Mouse (Mus musculus): ENCODE results near the gene Strip1.

Gene Strip1

DNA sequence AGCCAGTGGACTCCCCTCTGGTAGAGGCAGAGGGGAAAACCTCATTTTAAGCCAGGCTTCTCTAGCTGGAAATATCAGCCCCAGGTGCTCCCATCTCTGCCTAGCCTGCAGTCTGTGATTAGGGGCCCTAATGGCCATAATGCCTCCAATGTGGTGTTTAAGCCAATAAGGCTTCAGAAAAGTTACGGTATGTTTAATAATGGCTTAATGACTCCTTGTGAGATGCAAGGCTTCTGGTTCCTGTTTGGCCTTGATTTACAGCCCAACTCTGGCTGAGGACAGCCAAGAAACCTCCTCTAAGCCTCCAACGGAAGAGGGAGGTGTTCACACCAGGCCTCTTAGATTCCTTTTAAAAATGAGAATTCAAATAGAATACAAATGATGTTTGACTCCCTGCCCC is 37.9 kb downstream of the Strip1 start:
- no peak for DNase-seq (ENCODE audit: low spot score in 2 of 2)

DNA sequence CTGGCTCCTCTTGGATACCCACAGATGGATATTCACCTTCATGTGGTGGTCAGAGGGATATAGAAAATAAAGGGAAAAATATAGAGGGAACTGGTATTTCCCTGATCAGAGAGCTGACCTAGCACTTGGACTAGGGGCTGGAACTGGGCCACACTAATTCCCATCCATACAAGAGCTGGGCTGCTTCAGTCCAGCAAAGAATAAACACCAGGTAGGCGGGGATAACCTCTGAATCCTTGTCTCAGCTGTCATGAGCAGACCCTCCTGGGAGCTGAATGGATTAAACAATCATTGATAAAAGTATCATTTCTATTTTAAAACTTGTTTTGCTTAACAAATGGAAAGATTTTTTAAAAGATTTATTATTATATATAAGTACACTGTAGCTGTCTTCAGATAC is 39.9 kb downstream of the Strip1 start:
- no peak for DNase-seq (ENCODE audit: low spot score in 2 of 2)

DNA sequence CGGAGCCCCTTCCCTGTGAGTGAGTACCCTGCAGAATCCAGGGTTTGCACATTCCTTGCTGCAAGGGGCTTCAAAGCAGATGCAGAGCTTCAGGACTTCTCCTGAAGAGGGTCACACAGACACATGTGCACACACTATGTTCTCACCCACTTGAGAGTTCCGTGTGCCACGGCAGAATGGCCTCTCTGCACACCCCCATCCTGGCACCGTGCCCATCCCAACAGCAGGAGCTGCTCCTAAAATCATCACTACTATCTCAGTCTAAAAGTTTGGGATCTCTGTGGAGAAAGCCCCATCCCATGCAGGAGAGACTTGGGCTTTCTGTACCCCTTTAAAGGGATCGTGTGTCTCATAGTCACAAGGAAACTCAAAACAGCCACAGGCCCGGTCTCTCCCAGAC is 45.0 kb downstream of the Strip1 start:
- DNase-seq (ENCODE audit: low spot score in 2 of 2): no peak

DNA sequence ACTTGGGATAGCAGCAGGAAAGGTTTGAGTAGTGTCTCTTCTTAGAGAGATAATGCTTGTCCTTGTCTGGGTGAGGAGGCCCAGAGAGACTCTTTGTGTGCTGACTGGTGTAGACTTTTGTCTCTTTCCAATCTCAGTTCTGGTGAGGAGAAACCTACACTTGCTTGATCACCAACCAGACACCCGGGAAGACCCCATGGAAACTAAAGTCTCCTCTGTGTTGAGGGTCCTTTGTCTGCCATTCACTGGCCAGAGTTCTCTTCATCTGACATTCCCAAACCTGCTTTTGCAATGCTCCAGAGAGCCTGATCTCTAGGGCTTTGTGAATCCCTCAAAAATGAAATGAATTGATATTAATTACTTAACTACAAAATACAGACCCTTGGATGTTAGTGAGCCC is 47.6 kb downstream of the Strip1 start:
- no peak for DNase-seq (ENCODE audit: low spot score in 2 of 2)

DNA sequence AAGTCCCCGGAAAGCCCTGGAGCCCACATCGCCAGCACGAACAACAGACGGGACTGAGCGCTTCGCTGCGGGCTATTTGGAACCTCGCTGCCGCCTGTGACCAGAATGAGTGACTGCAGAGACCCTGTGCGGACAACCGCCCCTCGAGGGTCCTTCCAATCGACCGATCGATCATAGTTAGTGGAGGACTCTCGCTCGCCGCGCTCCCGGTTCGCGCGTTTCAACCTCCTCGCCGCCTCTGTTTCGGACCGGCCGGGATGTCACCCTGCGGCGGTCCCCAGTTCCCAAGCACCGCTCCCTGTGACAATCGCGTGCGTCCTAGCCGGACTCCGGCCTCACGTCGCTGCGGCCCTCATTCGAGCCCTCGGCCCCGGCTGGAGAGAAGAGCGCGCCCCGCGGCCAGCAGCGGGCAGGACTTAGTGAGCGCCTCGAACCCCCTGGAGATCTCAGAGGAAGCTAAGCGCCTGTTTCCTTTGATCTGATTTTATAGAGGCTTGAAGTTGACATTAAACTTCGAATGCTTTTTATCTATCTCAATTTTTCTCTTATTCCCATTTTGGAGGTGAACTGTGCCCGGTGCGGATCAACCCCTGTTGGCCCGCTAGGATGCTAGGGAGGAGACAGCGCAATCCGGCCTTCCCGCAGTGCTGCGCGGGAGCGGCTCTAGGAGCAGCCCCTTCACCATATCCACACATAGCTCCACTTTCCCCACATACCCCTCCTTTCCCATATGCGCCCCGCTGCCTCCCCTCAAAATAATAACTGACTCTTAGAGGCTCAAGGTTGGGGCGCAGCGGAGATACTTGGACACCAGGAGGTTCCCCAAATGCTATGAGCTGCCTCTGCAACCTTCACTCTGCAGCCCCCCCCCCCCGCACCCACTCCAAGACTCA is 48.4 kb downstream of the Strip1 start:
- DNase-seq (ENCODE audit: low spot score in 2 of 2): no peak

DNA sequence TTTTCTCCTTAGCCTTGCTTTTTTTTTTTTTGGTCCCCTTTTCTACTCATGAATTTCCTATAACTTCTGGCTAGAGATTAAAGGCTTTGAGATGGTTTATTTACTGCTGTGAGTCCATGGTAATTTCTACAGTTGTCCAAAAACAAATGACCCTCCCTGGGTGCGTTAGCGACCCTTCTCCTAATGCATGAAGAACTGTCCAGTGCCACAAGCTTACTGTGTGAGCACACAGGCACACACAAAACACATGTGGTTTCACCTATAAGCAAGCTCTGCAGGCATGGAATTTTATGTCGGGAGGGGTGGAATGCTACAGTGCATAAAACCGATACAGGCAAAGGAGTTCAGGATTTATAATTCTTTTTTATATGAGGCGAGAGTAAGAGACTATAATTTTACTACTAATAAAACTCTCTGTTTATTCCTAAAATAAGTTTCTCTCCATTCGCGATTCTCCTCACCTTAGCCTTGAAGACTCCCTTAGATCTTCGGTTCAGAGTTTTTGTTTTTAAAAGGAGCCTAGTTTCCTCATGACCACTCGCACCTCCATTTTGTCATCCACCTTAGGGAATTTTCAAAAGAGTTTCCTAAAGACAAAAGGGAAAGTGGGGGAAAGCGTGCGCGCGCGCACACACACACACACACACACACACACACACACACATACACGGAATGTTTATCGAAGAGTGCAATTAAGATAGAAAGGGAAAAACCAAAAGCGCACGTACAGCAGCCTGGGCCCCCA is 49.2 kb downstream of the Strip1 start:
- no peak for DNase-seq (ENCODE audit: low spot score in 2 of 2)

DNA sequence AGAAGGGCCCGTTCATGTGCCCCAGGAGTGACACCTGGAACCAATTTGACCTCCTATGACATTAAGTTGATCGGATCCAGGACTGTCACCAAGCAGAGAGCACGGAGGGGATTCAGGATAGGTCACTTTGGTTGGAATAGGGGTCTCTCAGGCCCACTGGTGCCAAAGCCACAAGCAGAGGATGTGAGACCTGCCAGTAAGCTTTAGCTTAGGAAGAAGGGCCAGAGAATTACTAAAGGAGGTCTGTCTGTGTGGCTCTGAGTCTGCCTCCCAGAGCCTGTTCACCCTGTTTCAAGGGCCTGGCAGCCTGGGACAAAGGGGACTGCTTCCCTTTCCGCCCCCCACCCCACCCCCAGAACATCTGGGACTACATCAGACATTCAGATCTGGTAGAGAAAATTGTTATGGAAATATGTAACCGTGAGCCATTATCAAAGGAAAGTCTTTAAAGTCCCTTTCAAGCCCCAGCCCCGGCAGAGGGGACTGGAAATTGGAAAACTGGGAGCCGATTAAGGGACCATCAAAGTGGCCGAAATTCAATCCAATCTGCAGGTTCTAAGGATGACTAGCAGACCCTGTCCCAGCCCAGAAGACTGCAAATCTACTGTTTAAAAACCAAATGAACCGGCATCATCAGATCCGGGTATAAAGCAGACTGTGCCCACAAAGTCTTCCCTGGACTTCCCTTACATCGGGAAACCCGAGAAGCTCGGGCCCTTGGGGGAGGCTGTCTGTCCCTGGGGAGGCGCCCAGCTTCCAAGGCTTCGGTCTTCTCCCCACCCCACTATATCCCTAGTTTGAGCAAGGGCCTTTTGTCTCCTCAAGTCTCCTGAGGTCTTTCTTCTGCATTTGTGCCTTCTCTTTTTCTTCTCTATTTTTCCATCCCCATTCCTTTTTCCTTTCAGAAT is 50.1 kb downstream of the Strip1 start:
- no peak for DNase-seq (ENCODE audit: low spot score in 2 of 2)

DNA sequence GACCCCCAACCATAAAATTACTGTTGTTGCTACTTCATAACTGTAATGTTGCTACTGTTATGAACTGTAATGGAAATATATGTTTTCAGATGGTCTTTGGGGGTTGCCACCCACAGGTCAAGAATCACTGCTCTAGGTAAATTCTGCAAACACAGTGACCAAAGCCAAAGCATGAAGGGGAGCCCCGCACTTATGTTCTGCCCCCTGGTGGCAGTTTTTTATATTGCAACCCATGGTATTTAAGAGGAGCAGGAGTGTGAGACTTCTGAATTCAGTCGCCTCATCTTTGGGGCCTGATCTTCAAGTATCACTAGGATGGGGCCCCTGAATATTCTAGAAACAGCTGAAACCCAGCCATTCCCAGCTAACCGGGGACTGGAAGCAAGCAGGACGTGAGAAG is 52.0 kb downstream of the Strip1 start:
- DNase-seq (ENCODE audit: low spot score in 2 of 2): peak; percentile 45 to 49

DNA sequence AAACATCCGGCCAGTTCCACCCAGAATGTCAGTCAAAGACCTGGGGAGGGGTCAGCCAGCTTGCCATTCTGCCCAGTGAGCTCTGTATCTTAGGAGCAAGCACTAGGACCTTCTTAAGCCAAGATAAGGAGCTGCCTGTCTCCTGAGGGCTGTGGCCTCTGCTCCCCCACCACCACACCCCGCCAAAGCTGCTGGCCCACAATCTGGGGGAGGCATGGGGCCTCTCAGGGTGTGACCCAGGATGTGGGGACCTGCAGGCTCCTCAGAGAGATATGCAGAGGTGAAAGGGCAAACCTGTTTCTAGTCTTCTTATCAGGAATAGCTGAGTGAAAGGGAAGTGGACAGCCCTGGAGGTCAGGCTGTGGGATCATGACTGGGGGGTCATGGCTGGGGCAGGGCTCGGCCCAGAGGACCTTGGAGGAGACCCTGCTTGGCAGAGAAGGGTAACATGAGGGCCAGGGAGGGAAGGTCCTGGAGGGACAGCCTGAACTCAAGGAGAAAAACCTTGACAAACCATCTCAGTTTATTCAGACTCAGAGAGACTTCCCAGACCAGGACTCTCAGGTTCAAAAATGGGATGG is 53.6 kb downstream of the Strip1 start:
- DNase-seq (ENCODE audit: low spot score in 2 of 2): no peak

DNA sequence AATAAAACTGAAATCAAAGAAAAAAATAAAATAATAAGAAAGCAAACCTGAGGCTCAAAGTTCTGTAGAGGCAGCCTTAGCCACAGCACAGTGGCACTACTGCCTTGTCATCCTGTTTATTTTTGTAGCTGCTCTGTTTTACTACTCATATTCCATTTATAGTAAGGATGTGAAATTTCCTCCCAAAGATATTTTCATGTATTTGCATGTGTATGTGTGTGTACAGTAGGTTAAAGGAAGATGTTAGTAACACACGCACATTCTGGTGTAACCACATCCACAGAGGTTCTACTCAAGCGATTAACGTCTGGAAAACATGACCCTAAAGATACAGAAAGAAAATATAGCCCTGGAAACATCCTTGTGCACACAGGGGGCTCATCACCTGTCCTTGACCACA is 54.7 kb downstream of the Strip1 start:
- no peak for DNase-seq (ENCODE audit: low spot score in 2 of 2)

DNA sequence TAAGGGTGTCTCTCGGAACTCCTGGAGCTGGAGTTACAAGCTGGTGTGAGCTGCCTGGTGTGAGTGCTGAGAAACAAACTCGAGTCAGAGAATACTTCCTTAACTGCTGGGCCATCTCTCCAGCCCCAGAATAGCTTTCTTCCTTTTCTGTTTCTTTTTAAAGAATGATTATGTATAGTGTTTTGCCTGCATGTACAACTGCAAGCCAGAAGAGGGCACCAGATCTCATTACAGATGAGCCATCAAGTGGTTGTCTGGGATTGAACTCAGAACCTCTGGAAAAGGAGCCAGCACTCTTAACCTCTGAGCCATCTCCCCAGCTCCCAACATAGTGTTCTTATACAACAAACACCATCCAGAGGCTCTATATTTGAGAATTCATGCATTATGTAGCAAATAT is 60.3 kb downstream of the Strip1 start:
- DNase-seq (ENCODE audit: low spot score in 2 of 2): no peak

DNA sequence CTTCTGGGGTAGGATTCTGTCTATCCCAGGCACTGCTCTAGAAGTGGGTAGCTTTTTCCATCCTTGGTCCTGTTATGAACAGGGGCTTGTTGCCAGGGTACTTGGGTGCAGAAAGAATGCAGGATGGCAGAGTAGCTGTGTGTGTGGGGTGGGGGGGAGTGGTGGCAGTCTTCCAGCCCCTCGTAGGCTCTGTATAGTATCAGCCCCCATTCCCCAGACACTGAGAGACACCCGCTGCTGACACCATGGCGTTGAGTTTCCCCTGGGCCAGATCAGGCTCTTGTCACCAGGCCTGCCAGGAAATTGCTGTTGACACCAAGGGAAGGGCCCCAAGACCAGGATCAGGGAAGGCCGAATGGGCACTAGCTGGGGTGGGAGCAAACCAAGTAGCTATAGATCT is 62.8 kb downstream of the Strip1 start:
- no peak for DNase-seq (ENCODE audit: low spot score in 2 of 2)

DNA sequence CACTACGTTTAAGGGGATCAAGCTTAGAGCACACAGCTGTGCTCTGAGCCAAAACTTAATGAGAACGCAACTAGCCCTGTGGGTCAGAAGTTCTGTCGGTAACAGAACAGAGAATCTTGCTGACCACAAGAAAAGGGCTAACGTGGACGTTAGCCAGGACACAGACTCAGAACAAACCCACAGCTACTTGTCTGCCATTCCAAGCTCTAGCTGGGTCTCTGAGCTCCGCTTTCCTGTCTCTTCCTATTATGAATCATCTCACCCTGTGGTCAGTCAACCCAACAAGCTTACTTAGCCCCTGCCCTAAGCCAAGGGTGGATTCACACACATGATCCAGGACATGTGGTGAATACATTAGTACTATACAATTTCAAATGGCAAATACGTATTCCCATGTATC is 63.7 kb downstream of the Strip1 start:
- no peak for DNase-seq (ENCODE audit: low spot score in 2 of 2)

DNA sequence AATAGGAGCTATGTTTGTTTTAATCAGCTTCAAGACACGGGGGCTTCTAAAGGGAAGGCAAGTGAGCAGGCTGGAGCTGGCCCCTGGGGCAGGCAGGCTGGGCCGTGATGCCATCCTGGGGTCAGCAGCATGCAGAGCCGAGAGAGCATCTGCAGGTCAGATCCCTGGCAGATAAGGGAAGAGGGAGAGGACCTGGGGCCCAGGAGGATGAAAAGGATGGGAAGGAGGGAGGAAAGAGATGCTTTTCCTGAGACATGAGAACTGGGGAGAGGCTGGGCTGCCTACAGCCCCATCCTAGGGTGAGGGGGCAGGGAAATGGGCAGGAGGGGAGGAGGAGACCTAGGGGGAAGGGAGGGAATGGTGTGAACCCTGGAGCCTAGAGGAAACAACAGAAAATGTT is 66.2 kb downstream of the Strip1 start:
- no peak for DNase-seq (ENCODE audit: low spot score in 2 of 2)

DNA sequence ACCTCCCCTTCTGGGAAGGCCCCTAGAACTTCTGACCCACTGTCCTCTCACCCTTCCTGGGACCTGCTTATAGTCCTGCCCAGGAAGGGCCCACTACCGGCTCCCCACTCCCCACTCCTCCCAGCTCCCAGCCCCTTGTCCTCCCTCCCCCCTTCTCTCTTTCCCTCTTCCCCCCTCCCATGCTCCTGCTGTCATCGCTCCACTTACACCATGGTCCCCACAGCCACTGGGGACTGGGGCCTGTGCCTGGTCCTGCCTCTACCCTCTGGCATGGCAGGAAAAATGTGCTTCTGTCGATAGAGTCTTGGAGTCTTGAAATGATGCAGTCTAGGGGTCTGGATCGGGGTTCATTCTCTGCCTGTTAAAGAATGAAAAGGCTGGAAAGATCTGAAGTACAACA is 67.6 kb downstream of the Strip1 start:
- no peak for DNase-seq (ENCODE audit: low spot score in 2 of 2)

DNA sequence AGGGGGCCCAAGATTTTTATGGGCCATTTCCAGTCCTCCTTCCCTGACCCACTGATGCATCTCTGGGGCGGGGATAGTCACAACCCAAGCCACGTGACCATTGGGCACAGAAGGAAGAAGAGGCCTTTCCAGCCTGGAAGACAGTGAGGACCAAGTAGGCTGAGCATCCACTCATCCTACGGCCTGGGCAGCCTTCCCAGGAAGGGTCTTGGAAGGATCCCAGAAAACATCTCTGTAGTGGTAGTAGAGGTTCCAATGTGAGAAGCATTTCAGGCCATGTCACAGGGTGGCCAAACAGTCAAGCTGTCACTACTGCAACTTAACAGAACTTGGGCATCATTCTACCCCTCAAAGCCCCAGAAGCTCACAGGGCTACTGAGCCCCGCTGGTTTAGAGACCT is 68.9 kb downstream of the Strip1 start:
- no peak for DNase-seq (ENCODE audit: low spot score in 2 of 2)
